Mouse (Mus musculus) liver, embryonic 14.5 days (tissue): ENCODE data around the gene C1ql4. TPM values are rescaled to one million over a fixed set of nuclear protein-coding genes. Genes with fewer than 3 reads are reported as not detected.
A peak's percentile ranks its signal among the peaks of the same experiment; 100 is the strongest.

ENCODE experiments used
- ATAC-seq: fragments of 200-750 bp; cut with Nextera tagmentation; 2 replicates; pipeline ENCODE4 v1.8.0; 2017; ENCODE audit warnings: moderate number of reproducible peaks, mild to moderate bottlenecking, moderate library complexity; ENCODE audit not compliant: insufficient read depth
- DNase-seq, 3 experiments: peaks; one replicate each; pipeline ENCODE4 v3.0.0-alpha.2; 2012 to 2013; ENCODE audit warnings: low read depth in 3 of 3, low spot score in 3 of 3
- H3K27ac ChIP-seq: fragments of 300-500 bp; sonication (generic); 2 replicates; pipeline ENCODE4 v1.5.1; 2014; ENCODE audit warnings: moderate library complexity, mild to moderate bottlenecking, control low read depth, inconsistent platforms
- H3K27me3 ChIP-seq: fragments of 300-500 bp; sonication (generic); 2 replicates; pipeline ENCODE4 v1.6.1; 2014; ENCODE audit warnings: mild to moderate bottlenecking, low read length, moderate library complexity; ENCODE audit not compliant: control insufficient read depth, insufficient read depth
- H3K36me3 ChIP-seq: fragments of 300-500 bp; sonication (generic); replicated peaks from 2 replicates; pipeline ENCODE4 v1.6.1; 2014; ENCODE audit warnings: low read depth; ENCODE audit not compliant: control insufficient read depth, insufficient read depth
- H3K4me1 ChIP-seq, 2 experiments: fragments of 200-500 bp in 1 of 2; fragments of 300-500 bp in 1 of 2; sonication (generic) in 1 of 2; replicated peaks; 2 replicates each; pipeline ENCODE4 v1.6.1; 2012 to 2014; ENCODE audit warnings: antibody characterized with exemption in 1 of 2, inconsistent platforms in 1 of 2, low read length in 1 of 2; ENCODE audit not compliant: control insufficient read depth in 2 of 2, insufficient read depth in 2 of 2
- H3K4me2 ChIP-seq: fragments of 300-500 bp; sonication (generic); 2 replicates; pipeline ENCODE4 v1.6.1; 2014; ENCODE audit warnings: low read depth, mild to moderate bottlenecking, control low read depth, moderate library complexity
- H3K4me3 ChIP-seq, 2 experiments: fragments of 200-500 bp in 1 of 2; fragments of 300-500 bp in 1 of 2; sonication (generic) in 1 of 2; 2 replicates each; pipeline ENCODE4 v1.5.1; 2012 to 2014; ENCODE audit warnings: low read depth in 2 of 2, low read length in 2 of 2, mild to moderate bottlenecking in 2 of 2, control low read depth in 1 of 2, inconsistent platforms in 1 of 2, moderate library complexity in 1 of 2; ENCODE audit not compliant: insufficient read depth in 1 of 2
- H3K9ac ChIP-seq: fragments of 300-500 bp; sonication (generic); replicated peaks from 2 replicates; pipeline ENCODE4 v1.6.1; 2014; ENCODE audit warnings: mild to moderate bottlenecking, control low read depth, moderate library complexity
- H3K9me3 ChIP-seq: fragments of 300-500 bp; sonication (generic); 2 replicates; pipeline ENCODE4 v1.6.1; 2016; ENCODE audit warnings: low read length, mixed read lengths; ENCODE audit not compliant: control insufficient read depth
- CTCF ChIP-seq: IDR thresholded peaks from 2 replicates; pipeline ENCODE4 v1.5.1; 2016; ENCODE audit warnings: antibody characterized with exemption, low read depth, control low read depth
- EP300 ChIP-seq: IDR thresholded peaks from 2 replicates; pipeline ENCODE4 v1.6.1; 2016; ENCODE audit warnings: antibody characterized with exemption, low read depth
- WGBS: fragments of 180-500 bp; shearing (Covaris S2); extraction: QIAGEN DNeasy Blood & Tissue Kit; methylation state at CpG from one replicate; pipeline ENCODE4 v1.1.7; 2014; ENCODE audit not compliant: insufficient replicate concordance; 5-methylcytosine and 5-hydroxymethylcytosine counted together
- polyA plus RNA-seq, 2 experiments: library from polyadenylated mRNA; depleted of rRNA in 1 of 2; stranded (reverse) in 1 of 2; unstranded in 1 of 2; fragments of >200 nt; fragmentation: Nextera tagmentation in 1 of 2; extraction: Ambion mirVana in 1 of 2; gene quantifications; 2 replicates each; pipeline versions ENCODE4 v1.2.1 to v1.2.3; 2012 to 2014

Gene C1ql4
- polyA plus RNA-seq, 2 experiments: not detected

- H3K9me3 ChIP-seq: no peaks in the 10 kb centered on the region
- no peak for DNase-seq
- peak overlapping the region; percentile 77 for H3K4me2 ChIP-seq
- H3K4me1 ChIP-seq: peaks cover 3 to 11% of the 10 kb centered on the region in 2 experiments; a peak in 2 of 4 replicates
- H3K4me3 ChIP-seq: peak overlapping the region; percentile 67 to 75
- no peak for ATAC-seq
- no peaks in the 10 kb centered on the region for H3K36me3 ChIP-seq
- no peak overlapping the region for H3K27ac ChIP-seq
- peaks cover 5% of the 10 kb centered on the region for H3K27me3 ChIP-seq
- H3K9ac ChIP-seq: peak overlapping the region; percentile 73
- WGBS: 1% methylated on average over 35 of the region's 35 CpGs
- no peak for TF ChIP-seq CTCF
- no peak for TF ChIP-seq EP300
Measured at GRCm38 (mm10) chr15:99126816-99127365, 39.3 kb upstream of the C1ql4 start.

GRCm38 (mm10) chr15:99126081-99126815 lies 38.6 kb upstream of the C1ql4 start:
- peaks cover 5% of the 10 kb centered on the region for H3K27me3 ChIP-seq
- no peak overlapping the region for H3K27ac ChIP-seq
- DNase-seq: no peak
- H3K9ac ChIP-seq: peak overlapping the region; percentile 73
- 1% methylated on average over 108 of the region's 115 CpGs for WGBS
- TF ChIP-seq EP300: no peak
- no peak for TF ChIP-seq CTCF
- peak; percentile 74 for ATAC-seq
- H3K9me3 ChIP-seq: no peaks in the 10 kb centered on the region
- H3K4me1 ChIP-seq: peaks cover 3 to 11% of the 10 kb centered on the region in 2 experiments; a peak in 2 of 4 replicates
- H3K4me3 ChIP-seq: peak overlapping the region; percentile 67 to 75
- peak overlapping the region; percentile 77 for H3K4me2 ChIP-seq
- H3K36me3 ChIP-seq: no peaks in the 10 kb centered on the region

GRCm38 (mm10) chr15:99125711-99126080 lies 38.1 kb upstream of the C1ql4 start, which contains the start of gene Spats2:
Gene Spats2 (plus strand): TSS chr15:99125916.
- ATAC-seq (0 out of 2 replicates have a peak, but pooled peaks have one; percentile 6), DNase-seq (no peak)
- Histone ChIP-seq H3K27ac (no peak within 1 kb of the TSS), H3K4me3 (peak within 1 kb of the TSS; percentile 67 to 75), H3K36me3 (no peaks in the 10 kb centered on the region), H3K9ac (peak within 1 kb of the TSS; percentile 73), H3K4me1 (peaks cover 3 to 11% of the 10 kb centered on the region in 2 experiments; a peak in 2 of 4 replicates), H3K9me3 (no peaks in the 10 kb centered on the region), H3K27me3 (peaks cover 5% of the 10 kb centered on the region), H3K4me2 (peak within 1 kb of the TSS; percentile 77)
- 3% methylated on average over 12 of the region's 12 CpGs for WGBS
- TF ChIP-seq EP300 (no peak), CTCF (no peak)

- DNase-seq: no peak
- H3K4me1 ChIP-seq: peaks cover 3 to 4% of the 10 kb centered on the region in 2 experiments; a peak in 2 of 4 replicates
- no peak overlapping the region for H3K9ac ChIP-seq
- 49% methylated on average over 2 of the region's 2 CpGs for whole genome bisulfite sequencing
- H3K4me2 ChIP-seq: no peak overlapping the region
- TF ChIP-seq CTCF: no peak
- H3K27ac ChIP-seq: no peak overlapping the region
- no peaks in the 10 kb centered on the region for H3K36me3 ChIP-seq
- peaks cover 5% of the 10 kb centered on the region for H3K27me3 ChIP-seq
- no peak for ATAC-seq
- H3K4me3 ChIP-seq: no peak overlapping the region
- no peaks in the 10 kb centered on the region for H3K9me3 ChIP-seq
Measured at GRCm38 (mm10) chr15:99122642-99123041, 35.0 kb upstream of the C1ql4 start.

GRCm38 (mm10) chr15:99120814-99121213 lies 33.2 kb upstream of the C1ql4 start:
- DNase-seq (no peak), ATAC-seq (no peak)
- 8% methylated on average over 11 of the region's 11 CpGs for WGBS
- H3K4me3 ChIP-seq: no peak overlapping the region
- no peak overlapping the region for H3K9ac ChIP-seq
- H3K27me3 ChIP-seq: peaks cover 1% of the 10 kb centered on the region; the same call in 1 of the 2 replicates
- H3K9me3 ChIP-seq: no peaks in the 10 kb centered on the region
- TF ChIP-seq EP300 (no peak), CTCF (no peak)
- H3K27ac ChIP-seq: no peak overlapping the region
- no peaks in the 10 kb centered on the region for H3K36me3 ChIP-seq
- H3K4me2 ChIP-seq: no peak overlapping the region
- peaks cover 3 to 4% of the 10 kb centered on the region in 2 experiments; a peak in 2 of 4 replicates for H3K4me1 ChIP-seq
